Mouse (Mus musculus) erythroblast, embryonic 14.5 days (primary cell): Measurements from ENCODE around the gene Pi4k2b. TPM values are rescaled to one million over a fixed set of nuclear protein-coding genes. Genes with fewer than 3 reads are reported as not detected.
"Not testable (repeated sequence)": the region's sequence is repeated elsewhere in the genome, so short reads cannot be mapped to it uniquely, and the experiment has no call there.

Experiments used
- H3K27me3 ChIP-seq: 2 replicates; pipeline ENCODE4 v1.6.1; 2012; ENCODE audit warnings: inconsistent platforms; ENCODE audit not compliant: control insufficient read depth
- H3K36me3 ChIP-seq: 2 replicates; pipeline ENCODE4 v1.6.1; 2012; ENCODE audit warnings: mild to moderate bottlenecking, inconsistent platforms; ENCODE audit not compliant: control insufficient read depth
- H3K4me1 ChIP-seq: 2 replicates; pipeline ENCODE4 v1.6.1; 2012; ENCODE audit warnings: inconsistent platforms; ENCODE audit not compliant: control insufficient read depth
- H3K4me3 ChIP-seq: replicated peaks from 2 replicates; pipeline ENCODE3; 2012; ENCODE audit warnings: moderate library complexity, mild to moderate bottlenecking, inconsistent platforms
- H3K9me3 ChIP-seq: 2 replicates; pipeline ENCODE4 v1.6.1; 2012; ENCODE audit warnings: low read length, inconsistent platforms, mixed read lengths; ENCODE audit not compliant: control insufficient read depth
- GATA1 ChIP-seq: IDR thresholded peaks from 2 replicates; pipeline ENCODE4 v1.6.1; 2012; ENCODE audit warnings: low read length, inconsistent platforms, mixed read lengths
- TAL1 ChIP-seq: IDR thresholded peaks from 3 replicates; pipeline ENCODE4 v1.6.1; 2012; ENCODE audit warnings: low read length, inconsistent platforms, mixed read lengths
- polyA plus RNA-seq: library from polyadenylated mRNA; stranded (reverse); fragments of >175 nt; gene quantifications from 2 replicates; pipeline ENCODE4 v1.2.3, GENCODE M21; 2012

Pi4k2b gene
- polyA plus RNA-seq = 1.9 and 3.2 TPM in 2 replicates

- Histone ChIP-seq H3K4me3 (peak within 1 kb of the TSS; percentile 99), H3K4me1 (peaks cover 29% of the 10 kb centered on the region), H3K27me3 (no peaks in the 10 kb centered on the region), H3K36me3 (peaks cover 4% of the 10 kb centered on the region), H3K9me3 (no peaks in the 10 kb centered on the region)
- TF ChIP-seq GATA1 = no peak
- no peak for TF ChIP-seq TAL1
Measured at GRCm38 (mm10) chr5:52741391-52742111, at the start of gene Pi4k2b. TSS of gene Pi4k2b (plus strand) at chr5:52741574.

- no peak overlapping the region for H3K4me3 ChIP-seq
- H3K9me3 ChIP-seq = no peaks in the 10 kb centered on the region
- no peaks in the 10 kb centered on the region for H3K27me3 ChIP-seq
- TF ChIP-seq GATA1 = no peak
- no peak for TF ChIP-seq TAL1
- H3K4me1 ChIP-seq = no peaks in the 10 kb centered on the region
- H3K36me3 ChIP-seq = no peaks in the 10 kb centered on the region
Measured at GRCm38 (mm10) chr5:52697291-52697690, 44.1 kb upstream of the Pi4k2b start.

- not testable (repeated sequence) for H3K9me3 ChIP-seq, H3K4me3 ChIP-seq, H3K4me1 ChIP-seq, H3K27me3 ChIP-seq, H3K36me3 ChIP-seq
Measured at GRCm38 (mm10) chr5:52697882-52698440, 43.4 kb upstream of the Pi4k2b start.

GRCm38 (mm10) chr5:52704562-52704961 lies 36.8 kb upstream of the Pi4k2b start:
- H3K4me1 ChIP-seq = peaks cover 5% of the 10 kb centered on the region; the same call in 1 of the 2 replicates
- H3K27me3 ChIP-seq = no peaks in the 10 kb centered on the region
- no peaks in the 10 kb centered on the region for H3K36me3 ChIP-seq
- no peak overlapping the region for H3K4me3 ChIP-seq
- TF ChIP-seq GATA1 (no peak), TAL1 (no peak)
- no peaks in the 10 kb centered on the region for H3K9me3 ChIP-seq

GRCm38 (mm10) chr5:52712704-52713103 lies 28.7 kb upstream of the Pi4k2b start:
- Histone ChIP-seq H3K36me3 (no peaks in the 10 kb centered on the region), H3K4me3 (peak overlapping the region; percentile 56), H3K27me3 (no peaks in the 10 kb centered on the region; the same call in 1 of the 2 replicates), H3K9me3 (no peaks in the 10 kb centered on the region), H3K4me1 (peaks cover 26% of the 10 kb centered on the region)
- peak; percentile 86 for TF ChIP-seq GATA1
- TF ChIP-seq TAL1 = peak; percentile 86

GRCm38 (mm10) chr5:52716742-52717448 lies 24.5 kb upstream of the Pi4k2b start:
- H3K4me1 ChIP-seq = peaks cover 26% of the 10 kb centered on the region
- no peaks in the 10 kb centered on the region; the same call in 1 of the 2 replicates for H3K27me3 ChIP-seq
- H3K36me3 ChIP-seq = no peaks in the 10 kb centered on the region
- TF ChIP-seq TAL1 (no peak), GATA1 (no peak)
- no peak overlapping the region for H3K4me3 ChIP-seq
- no peaks in the 10 kb centered on the region for H3K9me3 ChIP-seq

GRCm38 (mm10) chr5:52721003-52721402 lies 20.4 kb upstream of the Pi4k2b start:
- TF ChIP-seq GATA1 (no peak), TAL1 (no peak)
- H3K27me3 ChIP-seq = no peaks in the 10 kb centered on the region; the same call in 1 of the 2 replicates
- no peaks in the 10 kb centered on the region for H3K36me3 ChIP-seq
- no peaks in the 10 kb centered on the region for H3K9me3 ChIP-seq
- H3K4me3 ChIP-seq = no peak overlapping the region
- no peaks in the 10 kb centered on the region for H3K4me1 ChIP-seq

GRCm38 (mm10) chr5:52727747-52728146 lies 13.6 kb upstream of the Pi4k2b start:
- no peaks in the 10 kb centered on the region for H3K36me3 ChIP-seq
- no peak overlapping the region for H3K4me3 ChIP-seq
- H3K27me3 ChIP-seq = peaks cover under 1% of the 10 kb centered on the region; the same call in 1 of the 2 replicates
- TF ChIP-seq TAL1 (no peak), GATA1 (no peak)
- no peaks in the 10 kb centered on the region for H3K9me3 ChIP-seq
- H3K4me1 ChIP-seq = peaks cover under 1% of the 10 kb centered on the region

GRCm38 (mm10) chr5:52732811-52733210 lies 8.6 kb upstream of the Pi4k2b start:
- H3K4me1 ChIP-seq = peaks cover 2% of the 10 kb centered on the region
- H3K4me3 ChIP-seq = no peak overlapping the region
- no peaks in the 10 kb centered on the region for H3K9me3 ChIP-seq
- H3K36me3 ChIP-seq = no peaks in the 10 kb centered on the region
- peaks cover 4% of the 10 kb centered on the region; the same call in 1 of the 2 replicates for H3K27me3 ChIP-seq
- TF ChIP-seq GATA1 = no peak
- no peak for TF ChIP-seq TAL1
